8 mouse cellular contexts compared by ENCODE assay signal in genomic region chrX:48694864-48695371, GRCm38 (mm10). TPM values are rescaled to one million over a fixed set of nuclear protein-coding genes. Genes with fewer than 3 reads are reported as not detected.
DNase-seq lines count a peak whose midpoint lies in the region; ATAC-seq and TF ChIP-seq lines count a peak whose summit lies in the region.

Gene Rbmx2 (plus strand): TSS chrX:48695004.

- TF ChIP-seq POLR2A in cortical plate, adult 2 months (IDR thresholded peaks at IDR 0.05; ENCODE audit: extremely low read depth, insufficient read depth, low read length), result peak; percentile 48; the same call in 1 of the 2 replicates

- TF ChIP-seq CTCF in cortical plate, adult 2 months (IDR thresholded peaks at IDR 0.05; ENCODE audit: extremely low read depth, insufficient read depth, low read length), result no peak

- no peak within 1 kb of the TSS for H3K27ac ChIP-seq in cortical plate, adult 2 months (ENCODE audit: insufficient read depth, low read length)

- peak; percentile 78 to 88 for DNase-seq in gastrocnemius, adult 8-10 months (ENCODE audit: low spot score in 2 of 2)
- peak; percentile 78 for DNase-seq in hindlimb bud, embryonic 11.5 days (ENCODE audit: extremely low spot score, low read depth, low spot score)
- DNase-seq in left cerebral cortex, adult 8-10 months (ENCODE audit: low spot score in 2 of 2), result peak; percentile 63 to 88
- DNase-seq in right cerebral cortex, postnatal 10 days (ENCODE audit: low spot score in 2 of 2), result peak; percentile 94 to 95
- DNase-seq in urinary bladder, postnatal 25 days (ENCODE audit: low spot score), result peak; percentile 78

- peaks cover 10% of the 10 kb centered on the region for H3K36me3 ChIP-seq in megakaryocyte, embryonic 14.5 days (replicated peaks; ENCODE audit: low read length)

- peak within 1 kb of the TSS; percentile 51 for H3K4me3 ChIP-seq in cortical plate, adult 2 months (ENCODE audit: insufficient read depth, low read length)
- H3K4me3 ChIP-seq in megakaryocyte, embryonic 14.5 days (replicated peaks), result peak within 1 kb of the TSS; percentile 93

- H3K4me1 ChIP-seq in cortical plate, adult 2 months (ENCODE audit: control insufficient read depth, insufficient read depth, low read length), result no peaks in the 10 kb centered on the region
- peaks cover 11% of the 10 kb centered on the region for H3K4me1 ChIP-seq in megakaryocyte, embryonic 14.5 days

- no peaks in the 10 kb centered on the region for H3K9me3 ChIP-seq in megakaryocyte, embryonic 14.5 days

- peak; percentile 95 for ATAC-seq in activated CD4-positive, CD25-positive, alpha-beta regulatory T cell, adult 4 months

- peaks cover 6% of the 10 kb centered on the region for H3K27me3 ChIP-seq in megakaryocyte, embryonic 14.5 days (replicated peaks)

RNA-seq across cellular contexts. Expression of gene Rbmx2, which starts in this region (rescaled TPM):
- polyA plus RNA-seq in activated CD4-positive, CD25-positive, alpha-beta regulatory T cell, adult 4 months (2017; shearing (Covaris generic)), result 10 to 100 TPM in 1 of 2 experiments, 1 to 10 TPM in 1; 8.2 to 19.8 TPM
- 7.5 and 7.6 TPM in 2 replicates for polyA plus RNA-seq in cortical plate, adult 2 months (2012; rRNA removed)
- 1 to 10 TPM in 3 of 4 experiments, under 1 TPM in 1; 0.73 to 2.1 (median 1.4) TPM for total RNA-seq in gastrocnemius, adult 8-10 months (2022)
- 1 to 10 TPM; 4.5 to 5.7 (median 5.1) TPM for total RNA-seq in left cerebral cortex, adult 8-10 months (2022)
- polyA plus RNA-seq in megakaryocyte, embryonic 14.5 days (2012; ENCODE audit: insufficient read depth, low replicate concordance), result 1.3 and 11.3 TPM in 2 replicates
